Mouse (Mus musculus) hindbrain, embryonic 16.5 days (tissue): ENCODE data around the gene Nod2. TPM values are rescaled to one million over a fixed set of nuclear protein-coding genes. Genes with fewer than 3 reads are reported as not detected.

Experiments used
- ATAC-seq: fragments of 200-750 bp; cut with Nextera tagmentation; 2 replicates; pipeline ENCODE4 v1.8.0; 2017; ENCODE audit warnings: moderate TSS enrichment, moderate library complexity
- H3K27ac ChIP-seq: fragments of 300-500 bp; sonication (generic); 2 replicates; pipeline ENCODE4 v1.5.1; 2014; ENCODE audit warnings: low read depth, mild to moderate bottlenecking, control low read depth, low read length, moderate library complexity
- H3K27me3 ChIP-seq: fragments of 300-500 bp; sonication (generic); replicated peaks from 2 replicates; pipeline ENCODE4 v1.6.1; 2014; ENCODE audit warnings: low read length; ENCODE audit not compliant: control insufficient read depth, insufficient read depth
- H3K36me3 ChIP-seq: fragments of 300-500 bp; sonication (generic); 2 replicates; pipeline ENCODE4 v1.6.1; 2014; ENCODE audit warnings: mild to moderate bottlenecking, low read length, moderate library complexity, mixed read lengths; ENCODE audit not compliant: control insufficient read depth, insufficient read depth
- H3K4me1 ChIP-seq: fragments of 300-500 bp; sonication (generic); 2 replicates; pipeline ENCODE4 v1.6.1; 2014; ENCODE audit warnings: low read depth, low read length; ENCODE audit not compliant: control insufficient read depth, insufficient read depth
- H3K4me2 ChIP-seq: fragments of 300-500 bp; sonication (generic); 2 replicates; pipeline ENCODE4 v1.6.1; 2014; ENCODE audit warnings: mild to moderate bottlenecking, low read length, control low read depth, moderate library complexity
- H3K4me3 ChIP-seq: fragments of 300-500 bp; sonication (generic); 2 replicates; pipeline ENCODE4 v1.5.1; 2014; ENCODE audit warnings: mild to moderate bottlenecking, low read length, control low read depth, moderate library complexity
- H3K9ac ChIP-seq: fragments of 300-500 bp; sonication (generic); 2 replicates; pipeline ENCODE4 v1.6.1; 2014; ENCODE audit warnings: low read depth, mild to moderate bottlenecking, control low read depth, low read length, moderate library complexity
- H3K9me3 ChIP-seq: fragments of 300-500 bp; sonication (generic); 2 replicates; pipeline ENCODE4 v1.6.1; 2014; ENCODE audit warnings: mild to moderate bottlenecking, low read length, moderate library complexity; ENCODE audit not compliant: control insufficient read depth
- WGBS: fragments of 180-500 bp; shearing (Covaris S2); extraction: QIAGEN DNeasy Blood & Tissue Kit; methylation state at CpG from one replicate; pipeline ENCODE4 v1.1.7; 2014; 5-methylcytosine and 5-hydroxymethylcytosine counted together
- polyA plus RNA-seq: library from polyadenylated mRNA; unstranded; fragments of >200 nt; fragmentation: Nextera tagmentation; extraction: Ambion mirVana; gene quantifications from 2 replicates; pipeline ENCODE4 v1.2.1, GENCODE M21; 2015

The Nod2 gene
- polyA plus RNA-seq, 1 experiment from 2014 or later: 0.20 TPM

DNA sequence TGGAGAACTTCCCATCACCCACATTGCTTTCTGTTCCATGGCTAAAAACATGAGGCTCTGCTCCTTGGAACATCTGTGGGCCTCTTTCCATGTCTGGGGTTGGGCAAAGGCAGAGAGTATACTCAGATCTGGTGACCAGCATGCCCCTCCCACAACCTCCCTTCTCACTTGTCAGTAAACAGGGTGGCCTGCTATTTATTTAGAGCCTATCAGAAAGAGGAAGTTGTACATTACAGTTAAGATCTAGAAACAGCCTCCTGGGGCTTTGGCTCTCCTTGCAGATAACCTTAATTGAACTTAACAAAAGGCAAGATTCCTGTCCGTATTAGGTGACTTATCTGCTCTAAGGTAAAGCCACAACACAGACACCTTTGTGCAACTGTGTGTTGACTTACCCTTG lies 19.3 kb downstream of the Nod2 start:
- no peak overlapping the region for H3K27ac ChIP-seq
- H3K4me2 ChIP-seq: no peak overlapping the region
- no peaks in the 10 kb centered on the region for H3K27me3 ChIP-seq
- ATAC-seq: no peak
- H3K36me3 ChIP-seq: no peaks in the 10 kb centered on the region
- H3K4me3 ChIP-seq: no peak overlapping the region
- no peak overlapping the region for H3K9ac ChIP-seq
- 75% methylated on average over 1 of the region's 1 CpGs for WGBS
- H3K4me1 ChIP-seq: peaks cover 7% of the 10 kb centered on the region
- no peaks in the 10 kb centered on the region for H3K9me3 ChIP-seq

DNA sequence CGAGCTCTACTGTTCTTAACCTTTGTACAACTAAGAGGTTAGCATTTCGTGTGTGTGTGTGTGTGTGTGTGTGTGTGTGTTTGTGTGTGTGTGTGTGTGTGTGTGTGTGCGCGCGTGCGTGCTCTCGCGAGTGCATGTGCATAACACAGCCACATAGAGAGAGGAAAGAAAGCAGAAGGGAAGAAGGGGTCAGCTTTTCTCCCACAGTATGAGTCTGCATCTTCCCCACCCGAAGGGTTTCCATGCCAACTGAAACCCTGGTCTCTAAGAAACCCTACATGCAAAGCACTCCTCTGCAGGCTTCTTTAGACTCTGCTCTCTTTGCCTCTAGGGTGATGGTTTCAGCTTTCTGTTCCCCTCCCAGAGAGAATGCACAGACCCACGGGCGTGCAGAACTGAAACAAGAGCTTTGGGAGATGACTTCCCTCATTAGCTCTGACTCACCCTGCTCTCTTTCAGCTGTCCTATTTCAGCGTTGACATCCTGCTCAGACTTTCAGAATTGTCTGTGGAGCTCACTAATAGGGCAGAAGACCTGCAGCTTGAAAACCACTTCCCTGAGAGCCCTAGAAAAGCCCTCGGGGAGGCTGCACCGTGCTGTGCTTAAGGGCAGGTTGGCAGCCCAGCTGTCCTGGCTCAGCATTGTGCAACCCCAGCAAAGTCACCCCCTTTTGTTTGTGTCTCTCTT lies 21.4 kb downstream of the Nod2 start:
- peak overlapping the region; percentile 8; the same call in 1 of the 2 replicates for H3K4me2 ChIP-seq
- H3K27ac ChIP-seq: peak overlapping the region; percentile 24; the same call in 1 of the 2 replicates
- H3K4me3 ChIP-seq: no peak overlapping the region
- no peaks in the 10 kb centered on the region for H3K36me3 ChIP-seq
- no peak overlapping the region for H3K9ac ChIP-seq
- no peaks in the 10 kb centered on the region for H3K9me3 ChIP-seq
- peaks cover 7% of the 10 kb centered on the region for H3K4me1 ChIP-seq
- WGBS: 45% methylated on average over 14 of the region's 14 CpGs
- ATAC-seq: peak; percentile 77
- no peaks in the 10 kb centered on the region for H3K27me3 ChIP-seq

DNA sequence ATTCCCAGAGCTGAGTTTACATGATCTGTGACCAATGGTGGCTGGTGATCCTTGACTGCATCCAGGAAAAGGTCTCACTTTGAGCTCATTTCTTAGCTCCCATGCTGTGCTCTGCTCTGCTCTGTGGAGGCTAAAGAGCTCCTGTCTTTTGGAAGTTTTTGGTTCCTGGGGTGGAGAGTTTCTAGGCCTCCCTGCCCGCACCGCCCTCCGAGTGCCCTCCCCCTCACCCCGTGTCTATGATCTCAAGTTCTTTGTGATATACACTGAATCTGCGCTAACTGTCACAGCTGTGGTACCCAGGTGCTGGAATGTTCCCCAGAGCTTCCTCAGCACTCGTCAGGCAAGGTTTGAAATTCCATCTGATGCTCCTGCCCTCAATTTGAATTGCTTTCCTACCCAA lies 23.7 kb downstream of the Nod2 start:
- Histone ChIP-seq H3K27me3 (no peaks in the 10 kb centered on the region), H3K4me1 (peaks cover 7% of the 10 kb centered on the region), H3K27ac (no peak overlapping the region), H3K4me3 (no peak overlapping the region), H3K9ac (no peak overlapping the region), H3K9me3 (no peaks in the 10 kb centered on the region), H3K4me2 (no peak overlapping the region), H3K36me3 (no peaks in the 10 kb centered on the region)
- no peak for ATAC-seq
- WGBS: 76% methylated on average over 6 of the region's 6 CpGs

DNA sequence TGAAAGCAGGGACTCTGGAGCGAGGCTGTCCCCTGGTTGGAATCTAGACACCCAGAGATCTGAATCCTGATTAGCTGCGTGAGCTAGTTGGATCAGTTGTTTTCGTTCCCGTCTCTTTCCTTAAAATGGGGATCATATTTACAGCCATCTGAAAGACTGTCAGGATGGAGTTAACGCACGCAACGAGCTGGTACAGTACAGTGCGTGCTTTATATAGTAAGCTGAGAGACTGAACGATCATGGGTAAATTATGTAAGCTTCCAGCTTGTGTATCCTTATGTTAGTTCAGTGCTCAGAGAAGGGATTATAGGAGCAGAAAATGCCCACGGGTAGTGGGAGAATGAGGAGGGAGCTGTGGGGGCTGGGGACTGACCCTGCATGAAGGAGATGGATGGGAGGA lies 24.5 kb downstream of the Nod2 start:
- H3K4me1 ChIP-seq: peaks cover 7% of the 10 kb centered on the region
- H3K4me2 ChIP-seq: no peak overlapping the region
- no peak overlapping the region for H3K9ac ChIP-seq
- no peaks in the 10 kb centered on the region for H3K27me3 ChIP-seq
- no peaks in the 10 kb centered on the region for H3K9me3 ChIP-seq
- no peak for ATAC-seq
- 89% methylated on average over 10 of the region's 10 CpGs for whole genome bisulfite sequencing
- no peak overlapping the region for H3K27ac ChIP-seq
- no peak overlapping the region for H3K4me3 ChIP-seq
- no peaks in the 10 kb centered on the region for H3K36me3 ChIP-seq

DNA sequence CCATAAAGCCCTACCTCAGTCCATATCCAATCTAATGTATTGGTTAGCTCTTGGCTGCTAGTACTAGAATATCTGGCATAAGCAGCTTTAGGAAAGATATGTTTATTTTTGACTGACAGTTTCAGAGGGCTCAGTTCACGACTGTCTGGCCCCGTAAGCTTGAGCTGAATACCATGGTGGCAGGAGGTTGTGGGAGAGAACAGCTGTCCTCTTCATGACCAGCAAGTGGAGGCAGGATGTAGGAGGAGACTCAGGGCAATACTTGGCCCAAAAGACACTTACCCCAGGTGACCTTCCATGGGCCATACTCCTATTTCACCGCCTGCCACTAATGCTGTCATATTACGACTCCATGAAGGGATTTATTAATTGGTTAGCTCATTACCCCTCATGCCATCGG lies 26.7 kb downstream of the Nod2 start:
- no peak for ATAC-seq
- Histone ChIP-seq H3K4me1 (peaks cover 2% of the 10 kb centered on the region), H3K9me3 (no peaks in the 10 kb centered on the region), H3K4me3 (no peak overlapping the region), H3K4me2 (no peak overlapping the region), H3K9ac (no peak overlapping the region), H3K27ac (no peak overlapping the region), H3K36me3 (no peaks in the 10 kb centered on the region), H3K27me3 (no peaks in the 10 kb centered on the region)
- WGBS: 86% methylated on average over 5 of the region's 5 CpGs

DNA sequence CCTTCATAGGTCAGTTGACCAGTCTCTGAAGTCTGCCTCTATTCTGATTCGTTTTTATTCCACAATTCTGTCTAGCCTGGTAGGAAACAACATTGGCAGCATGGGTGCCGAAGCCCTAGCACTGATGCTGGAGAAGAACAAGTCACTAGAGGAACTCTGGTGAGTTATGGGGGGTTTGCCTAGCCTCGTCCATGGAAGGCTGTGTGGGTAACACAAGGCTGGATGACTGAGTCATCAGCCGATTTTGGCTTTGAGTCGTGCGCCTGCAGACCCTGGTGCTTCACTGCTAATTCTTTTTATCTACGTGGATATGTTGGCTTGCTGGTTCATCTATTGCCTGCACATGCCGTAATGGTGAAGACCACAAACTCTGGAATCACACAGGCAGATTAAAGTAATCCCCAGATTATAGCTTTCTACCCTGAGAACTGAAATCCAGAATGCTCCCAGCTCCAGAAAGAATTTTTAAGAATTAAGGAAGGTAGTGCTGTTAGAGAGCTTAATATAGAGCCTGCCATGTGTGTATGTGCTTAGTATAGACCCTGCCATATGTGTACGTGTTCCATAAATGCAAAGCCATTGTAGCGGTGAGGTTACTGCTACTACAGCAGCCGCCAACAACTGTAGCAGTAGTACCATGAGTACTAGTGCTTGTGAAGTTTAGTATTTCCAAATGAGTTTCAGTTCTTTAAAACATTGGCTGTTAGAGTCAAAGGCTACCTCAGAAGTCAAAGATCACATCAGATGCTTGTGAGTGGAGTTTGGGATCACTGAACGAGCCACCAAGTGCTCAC lies 28.5 kb downstream of the Nod2 start:
- H3K4me2 ChIP-seq: no peak overlapping the region
- ATAC-seq: no peak
- no peak overlapping the region for H3K27ac ChIP-seq
- H3K4me1 ChIP-seq: no peaks in the 10 kb centered on the region; the same call in none of the 2 replicates
- H3K9ac ChIP-seq: no peak overlapping the region
- 90% methylated on average over 12 of the region's 12 CpGs for WGBS
- H3K36me3 ChIP-seq: no peaks in the 10 kb centered on the region
- H3K27me3 ChIP-seq: no peaks in the 10 kb centered on the region
- no peak overlapping the region for H3K4me3 ChIP-seq
- no peaks in the 10 kb centered on the region for H3K9me3 ChIP-seq

DNA sequence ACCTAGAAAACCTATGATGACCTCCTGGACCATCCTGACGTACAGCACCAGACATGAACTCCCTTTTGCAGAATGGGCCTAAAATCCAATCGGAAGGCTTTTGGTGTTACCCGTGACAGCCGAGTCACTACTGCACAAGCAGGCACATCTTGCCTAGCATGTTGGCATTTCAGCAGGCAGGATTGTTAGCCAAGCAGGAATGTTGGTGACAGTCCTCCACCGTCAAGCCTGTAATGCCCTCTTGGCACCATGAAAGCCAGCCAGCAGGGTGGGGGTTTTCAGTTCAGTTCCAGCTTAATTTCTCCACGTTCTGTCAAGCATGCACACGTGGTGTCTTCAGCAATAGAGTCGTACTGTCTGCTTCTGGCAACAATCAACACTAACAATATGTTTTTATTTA lies 30.0 kb downstream of the Nod2 start:
- Histone ChIP-seq H3K4me2 (no peak overlapping the region), H3K27me3 (no peaks in the 10 kb centered on the region), H3K36me3 (no peaks in the 10 kb centered on the region), H3K9ac (no peak overlapping the region), H3K4me1 (no peaks in the 10 kb centered on the region; the same call in none of the 2 replicates), H3K27ac (no peak overlapping the region), H3K9me3 (no peaks in the 10 kb centered on the region), H3K4me3 (no peak overlapping the region)
- 58% methylated on average over 8 of the region's 8 CpGs for WGBS
- no peak for ATAC-seq

DNA sequence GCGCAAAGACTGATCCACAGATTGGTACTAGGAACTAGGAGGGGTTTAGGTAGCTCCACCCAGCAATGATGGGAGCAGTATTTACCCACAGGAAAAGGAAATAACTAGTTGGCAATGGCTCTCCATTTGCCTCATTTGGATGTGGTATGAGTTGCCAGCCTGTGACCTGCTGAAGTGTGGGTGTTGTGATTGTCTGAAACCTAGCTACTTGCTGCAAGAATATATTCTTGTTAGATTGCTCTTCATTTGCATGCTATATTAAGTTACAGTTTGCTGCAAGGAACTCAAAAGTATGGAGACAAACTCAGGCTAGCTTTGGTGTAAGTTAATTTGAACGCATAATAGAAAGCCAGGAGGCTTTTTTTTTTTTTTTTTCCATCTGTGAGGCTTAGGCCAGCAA lies 33.5 kb downstream of the Nod2 start:
- no peak overlapping the region for H3K9ac ChIP-seq
- no peaks in the 10 kb centered on the region; the same call in none of the 2 replicates for H3K4me1 ChIP-seq
- no peaks in the 10 kb centered on the region for H3K36me3 ChIP-seq
- H3K27me3 ChIP-seq: no peaks in the 10 kb centered on the region; the same call in 1 of the 2 replicates
- ATAC-seq: no peak
- H3K9me3 ChIP-seq: no peaks in the 10 kb centered on the region
- WGBS: 95% methylated on average over 2 of the region's 2 CpGs
- no peak overlapping the region for H3K4me2 ChIP-seq
- no peak overlapping the region for H3K27ac ChIP-seq
- no peak overlapping the region for H3K4me3 ChIP-seq

DNA sequence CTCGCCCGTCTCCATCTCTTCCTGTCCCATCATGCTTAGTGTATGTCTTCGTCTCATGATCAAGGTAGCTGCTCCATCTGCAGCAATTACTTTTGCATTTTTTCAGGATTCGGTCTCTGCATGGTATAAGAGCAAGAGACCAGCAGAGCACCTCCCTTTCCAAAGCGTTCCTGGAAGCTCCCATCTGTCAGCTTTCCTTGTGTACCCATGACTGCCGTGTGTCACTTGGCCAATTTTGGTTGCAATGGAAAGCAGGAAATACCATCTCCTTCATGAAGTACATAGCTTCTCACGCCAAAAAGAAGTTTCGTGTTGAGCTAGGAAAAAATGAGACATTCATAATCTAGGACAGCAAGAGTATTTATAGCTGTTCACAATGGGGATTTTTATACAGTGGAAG lies 33.9 kb downstream of the Nod2 start:
- WGBS: 91% methylated on average over 8 of the region's 8 CpGs
- ATAC-seq: no peak

More for the DNA sequence above, 33.9 kb downstream of the Nod2 start:
- H3K27ac ChIP-seq: no peak overlapping the region
- no peaks in the 10 kb centered on the region for H3K9me3 ChIP-seq
- no peaks in the 10 kb centered on the region; the same call in 1 of the 2 replicates for H3K27me3 ChIP-seq
- H3K36me3 ChIP-seq: no peaks in the 10 kb centered on the region
- H3K9ac ChIP-seq: no peak overlapping the region
- H3K4me1 ChIP-seq: no peaks in the 10 kb centered on the region; the same call in none of the 2 replicates
- no peak overlapping the region for H3K4me2 ChIP-seq
- no peak overlapping the region for H3K4me3 ChIP-seq
